Mouse (Mus musculus) forebrain, embryonic 10.5 days (tissue): ENCODE data around the gene Wdr20. TPM values are rescaled to one million over a fixed set of nuclear protein-coding genes. Genes with fewer than 3 reads are reported as not detected.

ENCODE experiments used
- DNase-seq: peaks from one replicate; pipeline ENCODE4 v3.0.0-alpha.2; 2017; ENCODE audit warnings: low spot score; ENCODE audit errors: extremely low spot score
- H3K27ac ChIP-seq: fragments of 300-500 bp; sonication (generic); 2 replicates; pipeline ENCODE4 v1.5.1; 2016; ENCODE audit warnings: mild to moderate bottlenecking
- H3K27me3 ChIP-seq: fragments of 300-500 bp; sonication (generic); 2 replicates; pipeline ENCODE4 v1.6.1; 2016; ENCODE audit warnings: mild to moderate bottlenecking; ENCODE audit not compliant: poor library complexity, severe bottlenecking
- H3K36me3 ChIP-seq: fragments of 300-500 bp; sonication (generic); replicated peaks from 2 replicates; pipeline ENCODE4 v1.6.1; 2016; ENCODE audit warnings: mild to moderate bottlenecking, moderate library complexity
- H3K4me1 ChIP-seq: fragments of 300-500 bp; sonication (generic); 2 replicates; pipeline ENCODE4 v1.6.1; 2016
- H3K4me3 ChIP-seq: fragments of 300-500 bp; sonication (generic); 2 replicates; pipeline ENCODE4 v1.5.1; 2016; ENCODE audit warnings: mild to moderate bottlenecking, moderate library complexity
- H3K9me3 ChIP-seq: fragments of 300-500 bp; sonication (generic); 2 replicates; pipeline ENCODE4 v1.6.1; 2016; ENCODE audit warnings: mild to moderate bottlenecking, moderate library complexity
- WGBS: fragments of 180-500 bp; shearing (Covaris S2); methylation state at CpG from one replicate; pipeline ENCODE4 v1.1.7; 2016; 5-methylcytosine and 5-hydroxymethylcytosine counted together
- polyA plus RNA-seq: library from polyadenylated mRNA; unstranded; fragments of >200 nt; fragmentation: Nextera tagmentation; extraction: Ambion mirVana; gene quantifications from 2 replicates; pipeline ENCODE4 v1.2.1, GENCODE M21; 2016

Wdr20 gene
- polyA plus RNA-seq, 1 experiment from 2014 or later, result 23.5 TPM

DNA sequence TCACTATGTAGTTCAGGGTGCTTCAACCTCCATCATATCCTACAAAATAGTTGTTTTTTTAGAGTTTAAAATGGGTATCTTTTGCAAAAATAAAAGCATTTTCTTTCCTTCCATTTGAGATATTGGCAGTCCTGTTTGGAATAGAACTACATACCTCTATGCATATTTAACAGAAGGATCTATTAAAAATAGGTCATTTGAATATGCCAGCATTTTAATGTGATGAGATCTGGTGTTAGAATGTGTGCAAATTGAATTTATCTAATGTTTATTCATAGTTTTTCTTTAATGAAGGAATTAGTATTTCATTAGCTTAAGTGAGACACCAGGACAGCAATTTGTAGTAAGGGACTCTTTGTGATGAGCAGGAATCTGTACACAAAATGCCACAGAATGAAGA, 30.8 kb downstream of the Wdr20 start:
- peaks cover 7% of the 10 kb centered on the region for H3K36me3 ChIP-seq
- H3K27me3 ChIP-seq, result no peaks in the 10 kb centered on the region
- no peak overlapping the region for H3K27ac ChIP-seq
- no peak overlapping the region for H3K4me3 ChIP-seq
- H3K9me3 ChIP-seq, result no peaks in the 10 kb centered on the region
- no peaks in the 10 kb centered on the region for H3K4me1 ChIP-seq
- no peak for DNase-seq

DNA sequence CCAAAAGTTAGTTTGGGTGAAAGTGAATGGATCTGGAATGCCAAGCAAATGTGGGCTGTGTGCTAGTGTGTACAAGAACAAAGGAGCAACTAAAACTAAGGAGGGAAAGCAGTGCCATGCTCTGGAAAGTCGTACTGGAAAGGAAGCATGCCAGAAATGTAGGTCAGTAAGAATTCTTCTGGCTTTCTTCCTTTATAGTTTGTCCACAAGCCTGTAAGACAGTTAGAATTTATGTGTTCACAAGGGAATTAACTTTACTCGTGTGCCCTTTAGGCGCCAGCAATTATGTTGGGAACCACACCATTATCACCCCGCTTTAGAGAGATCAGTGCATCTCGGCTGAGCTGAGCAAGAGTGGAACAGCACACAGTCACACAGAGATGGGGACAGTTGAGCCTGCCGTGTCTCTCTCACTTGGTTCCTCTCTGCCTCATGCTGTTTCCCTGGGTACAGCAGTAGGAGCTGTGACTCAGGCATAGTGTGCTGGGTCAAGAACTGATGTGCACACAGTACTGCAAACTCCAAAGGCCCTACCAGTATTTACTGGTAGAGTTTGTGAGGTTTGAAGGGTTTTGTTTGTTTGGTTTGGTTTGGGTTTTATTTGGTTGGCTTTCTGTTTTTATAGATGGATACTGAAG, 32.0 kb downstream of the Wdr20 start:
- Histone ChIP-seq H3K4me1 (no peaks in the 10 kb centered on the region), H3K36me3 (0 out of 2 replicates have a peak, but pooled peaks cover 4% of the 10 kb centered on the region), H3K27ac (no peak overlapping the region), H3K9me3 (no peaks in the 10 kb centered on the region), H3K27me3 (no peaks in the 10 kb centered on the region), H3K4me3 (no peak overlapping the region)
- WGBS, result 82% methylated on average over 6 of the region's 6 CpGs
- no peak for DNase-seq

DNA sequence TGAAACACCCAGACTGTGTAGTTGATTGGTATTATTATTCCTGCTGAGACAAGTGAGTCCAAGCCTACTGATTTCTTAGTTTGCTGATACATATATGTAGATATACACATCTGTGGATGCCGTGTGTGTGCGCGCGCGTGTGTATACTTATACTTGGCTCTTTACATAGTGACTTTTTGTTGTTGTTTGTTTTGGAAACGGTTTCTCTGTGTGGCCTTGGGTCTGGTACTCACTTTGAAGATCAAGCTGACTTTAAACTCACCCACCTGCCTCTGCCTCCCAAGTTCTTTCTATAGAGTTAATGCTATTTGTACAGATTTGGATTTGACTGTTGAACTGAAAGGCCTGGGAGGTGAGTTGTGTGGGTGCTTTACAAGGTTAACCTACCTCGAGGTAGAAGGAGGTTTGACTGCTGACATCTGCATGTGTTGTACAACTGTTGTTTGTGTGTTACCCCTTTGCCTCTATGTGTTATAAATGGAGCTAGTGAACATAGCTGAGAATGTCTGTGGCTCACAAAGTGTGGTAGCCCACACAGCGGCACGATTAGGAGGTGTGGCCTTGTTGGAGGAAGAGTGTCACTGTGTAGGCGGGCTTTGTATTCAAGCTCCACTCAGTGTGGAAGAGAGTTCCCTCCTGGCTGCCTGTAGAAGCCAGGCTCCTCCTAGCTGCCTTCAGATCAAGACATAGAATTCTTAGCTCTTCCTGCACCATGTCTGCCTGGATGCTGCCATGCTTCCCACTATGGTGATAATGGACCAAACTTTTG, 32.9 kb downstream of the Wdr20 start:
- 0 out of 2 replicates have a peak, but pooled peaks cover 4% of the 10 kb centered on the region for H3K36me3 ChIP-seq
- no peaks in the 10 kb centered on the region for H3K9me3 ChIP-seq
- H3K4me3 ChIP-seq, result no peak overlapping the region
- DNase-seq, result no peak
- no peaks in the 10 kb centered on the region for H3K27me3 ChIP-seq
- H3K4me1 ChIP-seq, result peaks cover 4% of the 10 kb centered on the region
- H3K27ac ChIP-seq, result no peak overlapping the region
- 95% methylated on average over 10 of the region's 10 CpGs for WGBS

GRCm38 (mm10) chr12:110771961-110772360, 34.2 kb downstream of the Wdr20 start:
- H3K36me3 ChIP-seq, result 0 out of 2 replicates have a peak, but pooled peaks cover 4% of the 10 kb centered on the region
- H3K9me3 ChIP-seq, result no peaks in the 10 kb centered on the region
- peaks cover 12% of the 10 kb centered on the region for H3K4me1 ChIP-seq
- H3K27me3 ChIP-seq, result no peaks in the 10 kb centered on the region
- H3K4me3 ChIP-seq, result no peak overlapping the region
- no peak for DNase-seq
- 94% methylated on average over 6 of the region's 6 CpGs for WGBS
- H3K27ac ChIP-seq, result no peak overlapping the region

- no peaks in the 10 kb centered on the region for H3K27me3 ChIP-seq
- no peak overlapping the region for H3K4me3 ChIP-seq
- H3K4me1 ChIP-seq, result peaks cover 12% of the 10 kb centered on the region
- peaks cover 26% of the 10 kb centered on the region for H3K36me3 ChIP-seq
- no peak for DNase-seq
- H3K27ac ChIP-seq, result no peak overlapping the region
- 78% methylated on average over 5 of the region's 5 CpGs for WGBS
- H3K9me3 ChIP-seq, result no peaks in the 10 kb centered on the region
Measured at GRCm38 (mm10) chr12:110775628-110776426, 38.1 kb downstream of the Wdr20 start.

DNA sequence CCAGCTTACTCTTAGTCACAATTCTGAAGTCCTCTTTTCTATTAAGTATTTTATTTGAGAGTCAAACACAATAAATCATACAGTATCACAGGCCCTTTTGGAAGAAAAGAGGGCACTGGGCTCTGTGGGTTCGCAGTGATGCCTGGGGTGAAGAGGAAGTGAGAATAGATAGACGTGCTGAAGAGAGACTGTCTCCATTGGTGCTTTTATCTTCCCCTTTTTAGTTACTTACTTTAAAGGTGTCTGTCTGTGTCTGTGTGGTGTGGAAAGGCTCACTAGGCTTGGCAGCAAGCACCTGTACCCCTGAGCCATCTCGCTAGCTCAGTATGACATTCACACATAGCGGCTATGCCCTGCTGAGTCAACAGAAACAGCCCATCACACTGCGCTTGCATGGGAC, 40.1 kb downstream of the Wdr20 start:
- Histone ChIP-seq H3K36me3 (peaks cover 38% of the 10 kb centered on the region), H3K27me3 (no peaks in the 10 kb centered on the region), H3K4me3 (no peak overlapping the region), H3K27ac (no peak overlapping the region), H3K9me3 (no peaks in the 10 kb centered on the region), H3K4me1 (peaks cover 12% of the 10 kb centered on the region)
- 95% methylated on average over 5 of the region's 5 CpGs for WGBS
- no peak for DNase-seq

DNA sequence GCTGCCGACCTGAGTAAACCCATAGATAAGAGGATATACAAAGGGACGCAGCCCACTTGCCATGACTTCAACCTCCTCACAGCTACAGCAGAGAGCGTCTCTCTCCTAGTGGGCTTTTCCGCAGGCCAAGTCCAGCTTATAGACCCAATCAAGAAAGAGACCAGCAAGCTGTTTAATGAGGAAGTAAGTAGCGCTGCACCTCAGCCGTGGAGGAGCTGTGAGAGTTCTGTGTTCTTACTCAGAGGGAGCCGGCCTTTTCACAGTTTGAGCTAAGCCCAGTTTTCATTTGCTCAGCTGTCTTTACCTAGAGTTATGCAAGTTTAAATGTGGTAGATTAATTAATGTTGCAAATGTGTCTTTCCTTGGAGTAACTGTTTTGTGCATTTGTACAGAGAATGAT, 41.6 kb downstream of the Wdr20 start:
- Histone ChIP-seq H3K4me1 (peaks cover 12% of the 10 kb centered on the region), H3K9me3 (no peaks in the 10 kb centered on the region), H3K27me3 (no peaks in the 10 kb centered on the region), H3K36me3 (peaks cover 44% of the 10 kb centered on the region), H3K4me3 (no peak overlapping the region), H3K27ac (no peak overlapping the region)
- no peak for DNase-seq
- 90% methylated on average over 7 of the region's 7 CpGs for WGBS

GRCm38 (mm10) chr12:110781181-110781580, 43.4 kb downstream of the Wdr20 start:
- 87% methylated on average over 8 of the region's 8 CpGs for WGBS
- H3K36me3 ChIP-seq, result peaks cover 50% of the 10 kb centered on the region

GRCm38 (mm10) chr12:110782278-110782677, 44.5 kb downstream of the Wdr20 start:
- no peak overlapping the region for H3K27ac ChIP-seq
- no peak for DNase-seq
- H3K4me1 ChIP-seq, result no peaks in the 10 kb centered on the region
- WGBS, result 88% methylated on average over 1 of the region's 1 CpGs
- no peak overlapping the region for H3K4me3 ChIP-seq
- H3K36me3 ChIP-seq, result peaks cover 53% of the 10 kb centered on the region
- no peaks in the 10 kb centered on the region for H3K9me3 ChIP-seq
- H3K27me3 ChIP-seq, result no peaks in the 10 kb centered on the region

More at GRCm38 (mm10) chr12:110781181-110781580, 43.4 kb downstream of the Wdr20 start:
- Histone ChIP-seq H3K9me3 (no peaks in the 10 kb centered on the region), H3K27me3 (no peaks in the 10 kb centered on the region), H3K4me1 (peaks cover 2% of the 10 kb centered on the region), H3K27ac (no peak overlapping the region), H3K4me3 (no peak overlapping the region)
- no peak for DNase-seq

DNA sequence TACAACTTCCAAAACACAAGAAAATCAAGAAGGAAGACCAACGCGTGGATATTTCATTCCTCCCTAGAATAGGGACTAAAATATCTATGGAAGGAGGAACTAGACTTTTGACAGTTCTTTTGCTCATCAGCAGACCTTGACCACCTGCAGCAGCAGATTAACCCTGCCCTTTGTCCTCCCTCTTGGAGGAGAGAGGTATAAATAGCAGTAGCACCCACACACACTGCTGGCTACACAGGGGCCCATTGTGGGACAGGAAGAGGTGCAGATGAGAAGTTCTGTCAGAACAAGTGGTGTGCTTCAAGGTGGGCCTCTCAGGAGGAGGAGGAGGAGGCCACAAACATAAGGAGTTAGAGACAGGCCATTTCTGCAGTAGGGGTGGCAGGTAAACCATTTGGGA, 46.5 kb downstream of the Wdr20 start:
- Histone ChIP-seq H3K4me1 (no peaks in the 10 kb centered on the region), H3K9me3 (no peaks in the 10 kb centered on the region), H3K4me3 (no peak overlapping the region), H3K27ac (no peak overlapping the region), H3K27me3 (no peaks in the 10 kb centered on the region), H3K36me3 (peaks cover 49% of the 10 kb centered on the region)
- 96% methylated on average over 2 of the region's 2 CpGs for WGBS
- DNase-seq, result no peak

DNA sequence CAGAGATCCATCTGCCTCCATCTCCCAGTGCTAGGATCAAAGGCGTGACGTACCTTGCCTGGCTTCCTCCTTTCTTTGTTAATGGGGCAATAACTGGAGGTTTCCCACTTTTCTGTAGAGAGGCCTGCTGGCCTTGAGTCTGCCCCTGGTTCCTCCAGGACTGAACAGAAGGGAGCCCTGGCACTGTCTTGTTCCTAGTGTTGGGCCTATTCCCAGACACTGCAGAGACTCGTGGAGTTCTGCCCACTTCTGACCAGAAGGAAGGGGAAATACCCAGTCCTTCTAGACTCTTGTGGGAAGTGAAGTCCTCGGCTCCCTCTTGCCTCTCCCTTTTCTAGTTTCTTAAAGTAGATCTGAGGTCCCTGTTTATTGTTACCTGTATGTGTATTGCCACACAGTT, 48.5 kb downstream of the Wdr20 start:
- Histone ChIP-seq H3K27ac (no peak overlapping the region), H3K4me1 (no peaks in the 10 kb centered on the region), H3K4me3 (no peak overlapping the region), H3K9me3 (no peaks in the 10 kb centered on the region), H3K36me3 (peaks cover 41% of the 10 kb centered on the region), H3K27me3 (no peaks in the 10 kb centered on the region)
- 92% methylated on average over 4 of the region's 4 CpGs for WGBS
- DNase-seq, result no peak

DNA sequence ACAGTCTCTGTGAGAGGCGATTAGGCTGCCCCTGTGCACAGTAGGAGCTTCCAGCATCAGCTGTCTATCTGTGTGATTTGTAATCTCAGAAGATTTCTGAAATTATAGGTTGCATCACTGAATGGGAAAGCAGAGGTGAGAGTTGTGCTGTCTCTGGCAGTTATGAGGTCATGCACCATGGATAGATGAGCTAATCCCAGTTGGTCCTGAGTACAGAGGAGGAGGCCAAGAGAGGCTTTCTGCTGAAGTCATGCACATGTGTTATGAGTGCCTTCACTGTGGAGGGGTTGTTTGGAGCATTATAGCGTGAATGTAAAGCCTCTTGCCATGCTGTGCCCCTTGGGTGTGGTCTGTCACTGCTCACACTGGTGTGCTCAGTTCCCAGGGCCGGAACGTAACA, 52.8 kb downstream of the Wdr20 start:
- Histone ChIP-seq H3K27ac (no peak overlapping the region), H3K4me3 (no peak overlapping the region), H3K4me1 (no peaks in the 10 kb centered on the region), H3K9me3 (no peaks in the 10 kb centered on the region), H3K36me3 (peaks cover 35% of the 10 kb centered on the region), H3K27me3 (no peaks in the 10 kb centered on the region)
- 93% methylated on average over 4 of the region's 4 CpGs for WGBS
- DNase-seq, result no peak

DNA sequence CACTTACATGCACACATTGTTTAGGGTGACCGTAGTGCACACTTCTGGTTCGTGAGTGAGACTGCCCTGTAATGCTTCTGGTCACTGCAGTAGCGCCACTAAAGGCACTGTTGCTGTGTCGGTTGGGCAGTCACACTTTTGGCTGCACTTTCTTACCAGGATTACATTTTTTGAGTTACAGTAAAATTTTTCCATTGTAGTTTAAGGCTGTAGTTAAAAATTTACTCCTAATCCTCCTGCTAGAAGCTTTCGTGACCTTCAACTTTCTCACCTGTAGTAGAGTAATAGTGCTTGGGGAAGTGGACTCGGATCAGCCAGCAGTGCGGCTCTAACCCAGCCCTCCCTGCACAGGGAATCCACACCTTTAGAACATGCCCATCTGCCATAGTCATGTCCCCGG, 53.3 kb downstream of the Wdr20 start:
- no peaks in the 10 kb centered on the region for H3K27me3 ChIP-seq
- H3K9me3 ChIP-seq, result no peaks in the 10 kb centered on the region
- H3K27ac ChIP-seq, result no peak overlapping the region
- peaks cover 39% of the 10 kb centered on the region for H3K36me3 ChIP-seq
- H3K4me3 ChIP-seq, result no peak overlapping the region
- DNase-seq, result no peak
- no peaks in the 10 kb centered on the region for H3K4me1 ChIP-seq
- 95% methylated on average over 8 of the region's 8 CpGs for WGBS
